Mouse (Mus musculus) spleen, adult 2 months (tissue): ENCODE measurements around the gene Dglucy. TPM values are rescaled to one million over a fixed set of nuclear protein-coding genes. Genes with fewer than 3 reads are reported as not detected.
A peak's percentile ranks its signal among the peaks of the same experiment; 100 is the strongest.

Experiments used
- DNase-seq, 2 experiments: peaks; one replicate each; pipeline versions ENCODE4 v3.0.0 to v3.0.0-alpha.2; 2012 to 2021; ENCODE audit warnings: low spot score in 2 of 2, low read depth in 1 of 2
- H3K27ac ChIP-seq: fragments of 200-500 bp; 2 replicates; pipeline ENCODE4 v1.5.1; 2012; ENCODE audit warnings: low read length, inconsistent platforms; ENCODE audit not compliant: insufficient read depth
- H3K27me3 ChIP-seq: fragments of 200-500 bp; 2 replicates; pipeline ENCODE4 v1.6.1; 2012; ENCODE audit warnings: mild to moderate bottlenecking, moderate library complexity, low read length, inconsistent platforms; ENCODE audit not compliant: control insufficient read depth, insufficient read depth
- H3K36me3 ChIP-seq: fragments of 200-500 bp; 2 replicates; pipeline ENCODE4 v1.6.1; 2012; ENCODE audit warnings: mild to moderate bottlenecking, low read length, inconsistent platforms; ENCODE audit not compliant: control insufficient read depth, insufficient read depth
- H3K4me1 ChIP-seq: fragments of 200-500 bp; 2 replicates; pipeline ENCODE4 v1.6.1; 2011; ENCODE audit warnings: inconsistent platforms; ENCODE audit not compliant: control insufficient read depth, insufficient read depth, insufficient read length
- H3K4me3 ChIP-seq: fragments of 200-500 bp; 2 replicates; pipeline ENCODE4 v1.5.1; 2011; ENCODE audit warnings: mild to moderate bottlenecking, inconsistent platforms; ENCODE audit not compliant: insufficient read depth, insufficient read length; ENCODE audit errors: extremely low read depth
- CTCF ChIP-seq: fragments of 200-500 bp; IDR thresholded peaks from 2 replicates; pipeline ENCODE4 v1.5.1; 2011; ENCODE audit warnings: mild to moderate bottlenecking, inconsistent platforms; ENCODE audit not compliant: insufficient read depth, insufficient read length, insufficient replicate concordance; ENCODE audit errors: extremely low read depth
- POLR2A ChIP-seq: fragments of 200-500 bp; IDR thresholded peaks from 2 replicates; pipeline ENCODE4 v1.6.1; 2011; ENCODE audit warnings: low read depth, low read length, inconsistent platforms
- WGBS: fragments of 180-500 bp; shearing (Covaris S2); methylation state at CpG from one replicate; pipeline ENCODE4 v1.1.7; 2018; 5-methylcytosine and 5-hydroxymethylcytosine counted together
- polyA plus RNA-seq: library from polyadenylated mRNA; depleted of rRNA; stranded (reverse); fragments of >200 nt; gene quantifications from 2 replicates; pipeline ENCODE4 v1.2.3, GENCODE M21; 2012

The Dglucy gene
- polyA plus RNA-seq, 1 experiment = 5.2 TPM

DNA sequence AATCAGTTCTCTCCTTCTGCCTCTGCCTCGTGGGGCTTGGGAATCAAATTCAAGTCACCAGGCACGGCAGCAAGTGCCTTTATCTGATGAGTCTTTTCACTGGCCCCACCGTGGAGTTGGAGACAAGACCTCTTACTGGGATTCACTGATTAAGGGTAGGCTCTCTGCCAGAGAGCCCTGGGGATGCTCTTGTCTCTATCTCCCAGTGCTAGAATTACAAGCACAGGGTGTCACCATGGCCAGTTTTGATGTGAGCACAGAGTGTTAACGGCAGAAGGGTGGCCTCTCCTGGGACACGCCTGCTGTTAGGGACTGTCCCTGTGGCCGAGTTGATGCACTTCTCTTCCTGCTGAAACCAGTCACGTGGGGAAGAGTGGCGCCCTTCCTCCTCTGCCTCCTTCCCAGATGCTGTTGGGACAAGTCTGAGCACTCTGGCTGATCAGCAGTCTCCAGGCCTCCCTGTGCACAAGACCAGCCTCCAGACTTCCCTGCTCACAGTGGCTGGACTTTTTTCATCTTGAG is 60.3 kb downstream of the Dglucy start:
- Histone ChIP-seq H3K36me3 (no peaks in the 10 kb centered on the region), H3K4me1 (peaks cover 20% of the 10 kb centered on the region; the same call in 1 of the 2 replicates), H3K27me3 (no peaks in the 10 kb centered on the region), H3K4me3 (no peak overlapping the region), H3K27ac (peak overlapping the region; percentile 48)
- DNase-seq = peak; percentile 25 to 61
- WGBS = 37% methylated on average over 8 of the region's 8 CpGs
- TF ChIP-seq POLR2A = no peak
- TF ChIP-seq CTCF = no peak

DNA sequence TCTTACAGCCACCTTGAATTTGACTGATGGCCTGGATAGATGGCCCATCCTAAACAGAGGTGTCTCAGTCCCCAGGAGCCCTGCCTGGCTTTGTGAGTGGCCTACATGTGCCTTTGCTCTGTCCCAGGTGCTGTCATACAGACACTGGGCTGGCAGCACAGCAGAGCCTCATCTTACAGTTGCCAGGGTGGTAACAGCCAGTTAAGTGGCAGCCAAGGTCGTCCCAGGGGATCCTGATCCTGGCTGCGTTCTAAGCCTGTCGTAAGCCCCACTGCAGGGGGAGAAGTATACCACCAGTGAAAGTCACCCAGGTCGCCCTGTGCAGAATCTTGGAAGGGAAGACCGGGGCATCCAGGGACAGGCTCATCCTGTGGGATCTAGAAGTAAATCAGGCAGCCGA is 61.1 kb downstream of the Dglucy start:
- WGBS = 85% methylated on average over 6 of the region's 6 CpGs
- no peaks in the 10 kb centered on the region for H3K36me3 ChIP-seq

DNA sequence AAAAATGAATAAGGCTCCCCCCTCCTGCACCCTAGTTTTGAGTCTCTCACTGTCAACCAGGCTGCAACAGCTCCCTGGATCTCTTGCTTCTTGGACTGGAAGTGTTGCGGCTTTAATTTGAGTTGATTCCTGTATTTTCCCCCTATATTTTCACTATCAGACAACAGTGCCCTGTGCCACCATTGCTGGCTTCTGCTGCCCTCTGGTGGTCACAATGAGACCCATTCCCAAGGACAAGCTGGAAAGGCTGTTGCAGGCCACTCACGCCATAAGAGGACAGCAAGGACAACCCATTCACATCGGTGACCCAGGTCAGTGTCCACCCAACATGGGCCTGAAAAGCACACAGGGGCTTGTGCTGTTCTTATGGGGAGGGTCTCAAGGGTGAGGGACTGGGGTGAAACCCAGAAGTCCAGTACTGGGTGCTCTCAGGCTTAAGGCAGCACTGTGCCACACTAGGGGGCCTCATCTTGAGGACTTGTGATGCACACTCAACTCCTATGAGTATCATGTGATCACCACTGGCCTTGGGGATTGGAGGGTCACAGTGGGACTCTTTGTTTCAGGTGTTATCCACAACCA is 62.4 kb downstream of the Dglucy start:
- no peaks in the 10 kb centered on the region for H3K36me3 ChIP-seq
- no peaks in the 10 kb centered on the region for H3K27me3 ChIP-seq
- TF ChIP-seq CTCF (peak; percentile 88; the same call in 1 of the 2 replicates), POLR2A (no peak)
- no peak overlapping the region for H3K4me3 ChIP-seq
- 20% methylated on average over 3 of the region's 3 CpGs for WGBS
- H3K4me1 ChIP-seq = peaks cover 20% of the 10 kb centered on the region; the same call in 1 of the 2 replicates
- DNase-seq = peak; percentile 50 to 78
- no peak overlapping the region for H3K27ac ChIP-seq

More for the DNA sequence above, 61.1 kb downstream of the Dglucy start:
- DNase-seq = no peak
- Histone ChIP-seq H3K27me3 (no peaks in the 10 kb centered on the region), H3K4me1 (peaks cover 20% of the 10 kb centered on the region; the same call in 1 of the 2 replicates), H3K4me3 (no peak overlapping the region), H3K27ac (peak overlapping the region; percentile 30; the same call in 1 of the 2 replicates)
- TF ChIP-seq CTCF = no peak

DNA sequence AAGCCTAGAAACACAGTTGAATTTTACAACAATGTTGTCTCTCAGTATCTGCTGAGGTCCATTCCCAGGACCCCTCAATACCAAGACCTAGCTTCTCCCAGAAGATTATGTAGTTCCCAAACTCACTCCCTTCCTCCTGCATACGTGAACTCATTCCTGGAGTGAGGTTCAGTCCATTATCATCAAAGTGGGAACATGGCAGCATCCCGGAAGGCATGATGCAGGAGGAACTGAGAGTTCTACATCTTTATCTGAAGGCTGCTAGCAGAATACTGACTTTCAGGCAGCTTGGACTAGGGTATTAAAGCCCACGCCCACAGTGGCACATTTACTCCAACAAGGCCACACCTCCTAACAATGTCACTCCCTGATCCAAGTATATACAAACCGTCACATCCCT is 64.3 kb downstream of the Dglucy start:
- no peak for DNase-seq
- WGBS = 93% methylated on average over 4 of the region's 4 CpGs
- H3K4me3 ChIP-seq = no peak overlapping the region
- H3K36me3 ChIP-seq = no peaks in the 10 kb centered on the region
- H3K27ac ChIP-seq = no peak overlapping the region
- peaks cover 13% of the 10 kb centered on the region; the same call in 1 of the 2 replicates for H3K4me1 ChIP-seq
- TF ChIP-seq POLR2A (no peak), CTCF (no peak)
- H3K27me3 ChIP-seq = no peaks in the 10 kb centered on the region

DNA sequence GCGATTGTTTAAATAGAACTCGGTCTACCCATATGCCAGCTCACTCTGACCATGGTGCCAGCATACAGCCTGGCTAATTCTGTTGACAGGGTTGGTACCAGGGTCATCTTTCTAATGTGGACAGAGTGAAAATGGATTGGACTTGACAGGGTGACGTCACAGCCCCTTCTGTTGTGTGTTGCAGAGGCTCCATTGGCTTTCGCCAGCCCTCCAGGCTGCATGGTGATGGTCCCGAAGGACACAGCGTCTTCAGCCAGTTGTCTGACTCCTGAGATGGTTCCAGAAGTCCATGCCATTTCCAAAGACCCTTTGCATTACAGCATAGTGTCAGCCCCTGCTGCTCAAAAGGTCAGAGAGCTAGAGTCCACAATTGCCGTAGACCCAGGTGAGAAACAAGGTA is 65.7 kb downstream of the Dglucy start:
- 90% methylated on average over 7 of the region's 7 CpGs for WGBS
- no peak for DNase-seq

DNA sequence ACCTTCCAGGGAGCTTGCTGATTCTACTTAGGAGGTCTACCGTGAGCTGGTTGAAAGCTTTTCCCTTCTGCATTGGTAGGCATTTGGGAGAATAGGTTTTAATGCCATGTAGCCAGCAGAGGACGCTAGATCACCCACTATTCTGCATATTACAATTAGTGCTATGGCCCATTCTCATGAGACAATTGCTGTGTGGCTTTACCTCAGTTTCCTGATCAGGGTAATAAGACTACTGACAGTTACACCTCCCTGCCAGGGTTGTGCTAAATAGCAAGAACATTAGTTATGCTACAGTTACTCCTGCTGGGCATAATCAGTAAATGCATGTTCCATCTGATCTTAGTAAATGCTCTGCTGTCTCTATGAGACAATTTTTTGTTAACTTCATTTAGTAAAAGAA is 67.0 kb downstream of the Dglucy start:
- WGBS = 56% methylated on average over 2 of the region's 2 CpGs
- no peak overlapping the region for H3K4me3 ChIP-seq

More for the DNA sequence above, 65.7 kb downstream of the Dglucy start:
- no peaks in the 10 kb centered on the region for H3K27me3 ChIP-seq
- H3K27ac ChIP-seq = no peak overlapping the region
- no peak for TF ChIP-seq CTCF
- no peak for TF ChIP-seq POLR2A
- H3K4me1 ChIP-seq = peaks cover 4% of the 10 kb centered on the region; the same call in 1 of the 2 replicates
- no peak overlapping the region for H3K4me3 ChIP-seq
- H3K36me3 ChIP-seq = no peaks in the 10 kb centered on the region

DNA sequence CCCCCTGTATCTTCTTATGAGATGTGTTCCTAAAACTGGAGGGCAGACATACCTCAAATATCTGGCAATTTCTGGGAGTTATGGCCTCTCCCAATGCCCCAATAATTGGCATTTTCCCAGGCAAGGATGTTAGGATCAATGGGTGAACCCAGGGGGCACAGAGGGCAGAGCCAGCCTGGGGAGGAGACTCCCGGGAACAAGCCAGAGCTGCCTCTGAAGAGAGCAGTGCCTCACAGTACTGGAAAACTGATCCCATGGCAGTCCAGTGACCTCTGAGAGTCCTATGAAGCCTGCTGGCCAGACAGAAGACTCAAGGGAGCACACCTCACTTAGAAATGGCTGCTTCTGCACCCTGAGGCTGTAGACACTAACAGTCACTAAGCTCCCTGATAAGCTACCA is 67.7 kb downstream of the Dglucy start:
- TF ChIP-seq CTCF = no peak
- no peak for TF ChIP-seq POLR2A
- no peak for DNase-seq
- no peak overlapping the region for H3K4me3 ChIP-seq
- no peaks in the 10 kb centered on the region for H3K36me3 ChIP-seq
- H3K27ac ChIP-seq = no peak overlapping the region
- H3K27me3 ChIP-seq = no peaks in the 10 kb centered on the region
- WGBS = 89% methylated on average over 1 of the region's 1 CpGs
- no peaks in the 10 kb centered on the region for H3K4me1 ChIP-seq

More for the DNA sequence above, 67.0 kb downstream of the Dglucy start:
- no peak for DNase-seq
- H3K27me3 ChIP-seq = no peaks in the 10 kb centered on the region
- TF ChIP-seq CTCF (no peak), POLR2A (no peak)
- no peaks in the 10 kb centered on the region for H3K4me1 ChIP-seq
- no peak overlapping the region for H3K27ac ChIP-seq
- H3K36me3 ChIP-seq = no peaks in the 10 kb centered on the region
